Mouse (Mus musculus) myocyte (in vitro differentiated cells): ENCODE results near the gene Med7. TPM values are rescaled to one million over a fixed set of nuclear protein-coding genes. Genes with fewer than 3 reads are reported as not detected.
A peak's percentile ranks its signal among the peaks of the same experiment; 100 is the strongest.

Experiments
- H3K27me3 ChIP-seq: one replicate; pipeline ENCODE4 v1.6.1; 2011; ENCODE audit not compliant: control insufficient read depth, insufficient read depth, insufficient read length
- H3K36me3 ChIP-seq: one replicate; pipeline ENCODE4 v1.6.1; 2011; ENCODE audit not compliant: control insufficient read depth, insufficient read depth
- H3K4me2 ChIP-seq: one replicate; pipeline ENCODE4 v1.6.1; 2011; ENCODE audit warnings: low read depth, control low read depth
- H3K4me3 ChIP-seq: one replicate; pipeline ENCODE4 v1.5.1; 2011; ENCODE audit warnings: mild to moderate bottlenecking, control low read depth, moderate library complexity
- H3K79me2 ChIP-seq: one replicate; pipeline ENCODE4 v1.6.1; 2011; ENCODE audit not compliant: control insufficient read depth, insufficient read depth
- H3ac ChIP-seq: one replicate; pipeline ENCODE4 v1.6.1; 2011; ENCODE audit not compliant: control insufficient read depth, insufficient read length
- CEBPB ChIP-seq: IDR thresholded peaks from 2 replicates; pipeline ENCODE4 v1.6.1; 2011; ENCODE audit warnings: mild to moderate bottlenecking, moderate library complexity; ENCODE audit not compliant: poor library complexity, insufficient read depth, severe bottlenecking
- E2F4 ChIP-seq: IDR thresholded peaks from one replicate; pipeline ENCODE4 v1.6.1; 2011; ENCODE audit warnings: mild to moderate bottlenecking, control low read depth, moderate library complexity; ENCODE audit not compliant: insufficient read depth
- MAX ChIP-seq: IDR thresholded peaks from one replicate; pipeline ENCODE4 v1.6.1; 2011; ENCODE audit warnings: low read depth, mild to moderate bottlenecking, control low read depth
- MYOD1 ChIP-seq, 3 experiments: IDR thresholded peaks; one replicate each; pipeline ENCODE4 v1.6.1; 2011; ENCODE audit warnings: control low read depth in 2 of 3, low read depth in 2 of 3, mild to moderate bottlenecking in 2 of 3, moderate library complexity in 1 of 3; ENCODE audit not compliant: insufficient read length in 2 of 3, control insufficient read depth in 1 of 3
- MYOG ChIP-seq, 3 experiments: IDR thresholded peaks; one replicate each; pipeline ENCODE4 v1.6.1; 2011; ENCODE audit warnings: control low read depth in 2 of 3, low read depth in 2 of 3, mild to moderate bottlenecking in 2 of 3; ENCODE audit not compliant: insufficient read length in 2 of 3, control insufficient read depth in 1 of 3, insufficient read depth in 1 of 3
- POLR2A ChIP-seq: IDR thresholded peaks from one replicate; pipeline ENCODE4 v1.6.1; 2011; ENCODE audit warnings: low read depth, mild to moderate bottlenecking, control low read depth, moderate library complexity; ENCODE audit not compliant: insufficient read length
- POLR2AphosphoS2 ChIP-seq: IDR thresholded peaks from one replicate; pipeline ENCODE4 v1.6.1; 2011; ENCODE audit warnings: low read depth, control low read depth; ENCODE audit not compliant: insufficient read length
- REST ChIP-seq: IDR thresholded peaks from one replicate; pipeline ENCODE4 v1.6.1; 2011; ENCODE audit warnings: mild to moderate bottlenecking, control low read depth, moderate library complexity; ENCODE audit not compliant: insufficient read depth, insufficient read length
- SRF ChIP-seq: IDR thresholded peaks from one replicate; pipeline ENCODE4 v1.6.1; 2011; ENCODE audit warnings: low read depth; ENCODE audit not compliant: control insufficient read depth, insufficient read length
- TCF12 ChIP-seq: IDR thresholded peaks from one replicate; pipeline ENCODE4 v1.6.1; 2011; ENCODE audit warnings: mild to moderate bottlenecking, control low read depth; ENCODE audit not compliant: poor library complexity, insufficient read depth, severe bottlenecking
- TCF3 ChIP-seq: IDR thresholded peaks from one replicate; pipeline ENCODE4 v1.6.1; 2011; ENCODE audit warnings: low read depth, control low read depth; ENCODE audit not compliant: insufficient read length
- USF1 ChIP-seq: IDR thresholded peaks from one replicate; pipeline ENCODE4 v1.6.1; 2011; ENCODE audit warnings: low read depth, mild to moderate bottlenecking, control low read depth, moderate library complexity
- polyA plus RNA-seq: library from polyadenylated mRNA; unstranded; fragments of >200 nt; fragmentation: generic; extraction: Trizol; gene quantifications from one replicate; pipeline ENCODE4 v1.2.1, GENCODE M21; 2012; ENCODE audit warnings: missing spikeins

Gene Med7
- polyA plus RNA-seq, 1 experiment: 33.1 TPM

GRCm38 (mm10) chr11:46390621-46391020 is 46.1 kb upstream of the Med7 start:
- Histone ChIP-seq H3K4me3 (no peak overlapping the region), H3K36me3 (no peaks in the 10 kb centered on the region), H3ac (no peak overlapping the region), H3K27me3 (no peaks in the 10 kb centered on the region), H3K4me2 (no peak overlapping the region), H3K79me2 (no peaks in the 10 kb centered on the region)
- TF ChIP-seq REST: no peak
- no peak for TF ChIP-seq MAX
- TF ChIP-seq CEBPB: no peak
- TF ChIP-seq USF1: no peak
- no peak for TF ChIP-seq SRF
- TF ChIP-seq MYOG (IDR thresholded peaks at IDR 0.05; ENCODE audit: control insufficient read depth in 1 of 3, insufficient read depth in 1 of 3, insufficient read length in 2 of 3, low read depth in 2 of 3): no peak
- no peak for TF ChIP-seq TCF3
- TF ChIP-seq POLR2AphosphoS2: no peak
- TF ChIP-seq MYOD1 (IDR thresholded peaks at IDR 0.05; ENCODE audit: control insufficient read depth in 1 of 3, insufficient read length in 2 of 3, low read depth in 2 of 3): no peak
- TF ChIP-seq TCF12: no peak

GRCm38 (mm10) chr11:46392890-46393289 is 43.8 kb upstream of the Med7 start:
- Histone ChIP-seq H3K79me2 (no peaks in the 10 kb centered on the region), H3K4me3 (no peak overlapping the region), H3K27me3 (no peaks in the 10 kb centered on the region), H3K4me2 (peak overlapping the region; percentile 66), H3ac (no peak overlapping the region), H3K36me3 (no peaks in the 10 kb centered on the region)
- peak in 1 of 3 experiments; percentile 44 for TF ChIP-seq MYOG (IDR thresholded peaks at IDR 0.05; ENCODE audit: control insufficient read depth in 1 of 3, insufficient read depth in 1 of 3, insufficient read length in 2 of 3, low read depth in 2 of 3)
- peak; percentile 47 for TF ChIP-seq TCF3
- TF ChIP-seq MYOD1 (IDR thresholded peaks at IDR 0.05; ENCODE audit: control insufficient read depth in 1 of 3, insufficient read length in 2 of 3, low read depth in 2 of 3): peak; percentile 62 to 99 (median 96)
- TF ChIP-seq USF1: no peak
- TF ChIP-seq TCF12: peak; percentile 53
- TF ChIP-seq POLR2A: no peak
- TF ChIP-seq CEBPB: 0 out of 2 replicates have a peak, but pooled peaks have one; percentile 17

GRCm38 (mm10) chr11:46393413-46393812 is 43.3 kb upstream of the Med7 start:
- H3K4me3 ChIP-seq: no peak overlapping the region
- H3K79me2 ChIP-seq: no peaks in the 10 kb centered on the region
- no peak overlapping the region for H3ac ChIP-seq
- no peaks in the 10 kb centered on the region for H3K27me3 ChIP-seq
- H3K4me2 ChIP-seq: peak overlapping the region; percentile 66
- no peaks in the 10 kb centered on the region for H3K36me3 ChIP-seq
- TF ChIP-seq POLR2A: no peak
- no peak for TF ChIP-seq TCF12
- no peak for TF ChIP-seq REST
- no peak for TF ChIP-seq MYOG (IDR thresholded peaks at IDR 0.05; ENCODE audit: control insufficient read depth in 1 of 3, insufficient read depth in 1 of 3, insufficient read length in 2 of 3, low read depth in 2 of 3)
- TF ChIP-seq USF1: no peak
- no peak for TF ChIP-seq SRF
- TF ChIP-seq CEBPB: no peak
- no peak for TF ChIP-seq TCF3

- no peak for TF ChIP-seq POLR2A
- TF ChIP-seq E2F4: no peak
- no peak for TF ChIP-seq REST
- no peak for TF ChIP-seq MAX
- TF ChIP-seq SRF: no peak
- no peak for TF ChIP-seq MYOD1 (IDR thresholded peaks at IDR 0.05; ENCODE audit: control insufficient read depth in 1 of 3, insufficient read length in 2 of 3, low read depth in 2 of 3)
- no peak for TF ChIP-seq MYOG (IDR thresholded peaks at IDR 0.05; ENCODE audit: control insufficient read depth in 1 of 3, insufficient read depth in 1 of 3, insufficient read length in 2 of 3, low read depth in 2 of 3)
- TF ChIP-seq CEBPB: no peak
- no peak for TF ChIP-seq POLR2AphosphoS2
- TF ChIP-seq TCF3: no peak
- no peak for TF ChIP-seq TCF12
- TF ChIP-seq USF1: no peak
- Histone ChIP-seq H3ac (no peak overlapping the region), H3K79me2 (no peaks in the 10 kb centered on the region), H3K4me3 (no peak overlapping the region), H3K27me3 (no peaks in the 10 kb centered on the region), H3K36me3 (no peaks in the 10 kb centered on the region), H3K4me2 (no peak overlapping the region)
Measured at GRCm38 (mm10) chr11:46395088-46395487, 41.6 kb upstream of the Med7 start.

- Histone ChIP-seq H3K36me3 (no peaks in the 10 kb centered on the region), H3K27me3 (no peaks in the 10 kb centered on the region), H3ac (no peak overlapping the region), H3K4me2 (no peak overlapping the region), H3K79me2 (no peaks in the 10 kb centered on the region), H3K4me3 (no peak overlapping the region)
- TF ChIP-seq POLR2A (no peak), MYOD1 (IDR thresholded peaks at IDR 0.05; ENCODE audit: control insufficient read depth in 1 of 3, insufficient read length in 2 of 3, low read depth in 2 of 3) (no peak), TCF12 (no peak), USF1 (no peak), MAX (no peak), SRF (no peak), CEBPB (no peak), TCF3 (no peak), REST (no peak), POLR2AphosphoS2 (no peak), E2F4 (no peak), MYOG (IDR thresholded peaks at IDR 0.05; ENCODE audit: control insufficient read depth in 1 of 3, insufficient read depth in 1 of 3, insufficient read length in 2 of 3, low read depth in 2 of 3) (no peak)
Measured at GRCm38 (mm10) chr11:46395698-46396097, 41.0 kb upstream of the Med7 start.
